Comparison of ENCODE assay signal across 8 mouse cellular contexts in the genomic region with DNA sequence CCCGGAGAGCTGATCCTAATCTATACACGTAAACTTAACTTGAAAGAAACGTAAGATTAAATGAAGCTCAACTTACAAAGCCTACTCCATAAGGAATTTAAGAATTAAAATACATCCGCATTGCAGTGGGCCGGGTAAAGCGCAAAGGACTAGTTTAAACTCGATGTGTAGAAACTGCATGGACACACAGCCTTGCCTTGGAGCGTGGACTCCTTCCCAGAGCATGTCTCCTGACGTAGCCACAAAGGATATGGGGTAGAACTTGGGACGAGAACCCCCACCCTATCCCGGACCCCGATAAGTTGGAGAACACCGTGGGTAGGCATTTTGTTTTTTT. TPM values are rescaled to one million over a fixed set of nuclear protein-coding genes. Genes with fewer than 3 reads are reported as not detected.
A peak's percentile ranks its signal among the peaks of the same experiment; 100 is the strongest.
DNase-seq lines count a peak whose midpoint lies in the region; ATAC-seq and TF ChIP-seq lines count a peak whose summit lies in the region.

No protein-coding gene starts in this region.

- H3K4me3 ChIP-seq in kidney, adult 2 months (ENCODE audit: insufficient read depth, low read depth, low read length): peak overlapping the region; percentile 97
- peak overlapping the region; percentile 75 for H3K4me3 ChIP-seq in forebrain, postnatal 0 days (ENCODE audit: low read depth, low read length)
- H3K4me3 ChIP-seq in midbrain, embryonic 11.5 days (ENCODE audit: low read depth, low read length): peak overlapping the region; percentile 71

- no peak for ATAC-seq in forebrain, postnatal 0 days
- ATAC-seq in midbrain, embryonic 11.5 days (ENCODE audit: low FRiP score): no peak

- no peak for TF ChIP-seq CTCF in kidney, adult 2 months (conservative IDR thresholded peaks at IDR 0.05; ENCODE audit: insufficient read depth, insufficient read length, low read depth, low read length)
- no peak for TF ChIP-seq CTCF in forebrain, postnatal 0 days (IDR thresholded peaks at IDR 0.05; ENCODE audit: low read depth)

- no peak for TF ChIP-seq POLR2A in kidney, adult 2 months (IDR thresholded peaks at IDR 0.05; ENCODE audit: low read depth, low read length)

- peak overlapping the region; percentile 85 for H3K9ac ChIP-seq in forebrain, postnatal 0 days
- peak overlapping the region; percentile 76 for H3K9ac ChIP-seq in midbrain, embryonic 11.5 days (ENCODE audit: low read length)

- no peak for DNase-seq in kidney, adult 2 months
- no peak for DNase-seq in kidney, postnatal 14 days
- peak; percentile 74 for DNase-seq in R1 (ENCODE audit: low read depth, low spot score)
- DNase-seq in forebrain, postnatal 0 days: peak; percentile 42
- DNase-seq in midbrain, embryonic 11.5 days (ENCODE audit: low spot score, missing footprints): peak; percentile 96
- no peak for DNase-seq in layer of hippocampus, postnatal 36 days
- DNase-seq in adrenal gland, adult (ENCODE audit: inconsistent age in 2 of 2, low spot score in 1 of 2): no peak
- DNase-seq in embryo, embryonic 11 days: no peak

- H3K4me2 ChIP-seq in forebrain, postnatal 0 days (ENCODE audit: low read depth): peak overlapping the region; percentile 95
- peak overlapping the region; percentile 62 for H3K4me2 ChIP-seq in midbrain, embryonic 11.5 days

- peaks cover 20% of the 10 kb centered on the region for H3K4me1 ChIP-seq in kidney, adult 2 months (ENCODE audit: control insufficient read depth, insufficient read depth, low read length)
- peaks cover 13% of the 10 kb centered on the region for H3K4me1 ChIP-seq in forebrain, postnatal 0 days (ENCODE audit: insufficient read depth)
- H3K4me1 ChIP-seq in midbrain, embryonic 11.5 days (ENCODE audit: control insufficient read depth, insufficient read depth, low read length): peaks cover 34% of the 10 kb centered on the region

- no peaks in the 10 kb centered on the region for H3K9me3 ChIP-seq in forebrain, postnatal 0 days (ENCODE audit: low read length)
- no peaks in the 10 kb centered on the region for H3K9me3 ChIP-seq in midbrain, embryonic 11.5 days (ENCODE audit: control insufficient read depth, low read length)

- WGBS in kidney, adult 2 months: 2% methylated on average over 13 of the region's 13 CpGs
- under 1% methylated on average over 13 of the region's 13 CpGs for WGBS in forebrain, postnatal 0 days
- 0% methylated on average over 13 of the region's 13 CpGs for whole genome bisulfite sequencing in midbrain, embryonic 11.5 days

- peak overlapping the region; percentile 88 for H3K27ac ChIP-seq in kidney, adult 2 months (ENCODE audit: insufficient read depth, low read depth, low read length)
- H3K27ac ChIP-seq in forebrain, postnatal 0 days (ENCODE audit: low read depth, low read length): peak overlapping the region; percentile 60; the same call in 1 of the 2 replicates
- H3K27ac ChIP-seq in midbrain, embryonic 11.5 days (ENCODE audit: low read depth, low read length): peak overlapping the region; percentile 40

- no peaks in the 10 kb centered on the region for H3K27me3 ChIP-seq in kidney, adult 2 months (replicated peaks; ENCODE audit: control insufficient read depth, insufficient read depth, low read length)
- no peaks in the 10 kb centered on the region for H3K27me3 ChIP-seq in forebrain, postnatal 0 days (ENCODE audit: insufficient read depth, low read length)
- no peaks in the 10 kb centered on the region for H3K27me3 ChIP-seq in midbrain, embryonic 11.5 days (ENCODE audit: control insufficient read depth, insufficient read depth, low read length)

- no peaks in the 10 kb centered on the region for H3K36me3 ChIP-seq in kidney, adult 2 months (ENCODE audit: control insufficient read depth, insufficient read depth, low read length)
- no peaks in the 10 kb centered on the region for H3K36me3 ChIP-seq in forebrain, postnatal 0 days (ENCODE audit: insufficient read depth)
- H3K36me3 ChIP-seq in midbrain, embryonic 11.5 days (ENCODE audit: control insufficient read depth, insufficient read depth, low read length): no peaks in the 10 kb centered on the region

RNA-seq across cellular contexts. Expression of a gene that starts 3.7 kb away (rescaled TPM):
- 10.5 and 11.3 TPM in 2 replicates for polyA plus RNA-seq in kidney, adult 2 months (2012; rRNA removed)
- total RNA-seq in forebrain, postnatal 0 days (2014; rRNA removed): 20.2 and 22.2 TPM in 2 replicates
- 8.9 and 16.5 TPM in 2 replicates for polyA plus RNA-seq in forebrain, postnatal 0 days (2015; fragmentation: Nextera tagmentation; extraction: Ambion mirVana)
- 37.4 and 42.5 TPM in 2 replicates for polyA plus RNA-seq in midbrain, embryonic 11.5 days (2014; fragmentation: Nextera tagmentation; extraction: Ambion mirVana)
- 10 to 100 TPM; 29.8 to 34.0 TPM for total RNA-seq in layer of hippocampus, postnatal 36 days (2021)

Comparison
In these comparisons a context has a peak if more than half of its experiments do, and no peak if none do; other contexts are left out.
1. DNase-seq: peak in R1 (single experiment), forebrain, postnatal 0 days (single experiment) and midbrain, embryonic 11.5 days (single experiment); none in kidney, adult 2 months (single experiment), kidney, postnatal 14 days (single experiment), layer of hippocampus, postnatal 36 days (0 of 2), adrenal gland, adult (0 of 2) and embryo, embryonic 11 days (single experiment).
2. Peak in every context shown above with its lines, with median percentiles within 50 percentile points of each other: H3K27ac ChIP-seq and H3K4me3 ChIP-seq.